Mouse (Mus musculus) neural tube, embryonic 12.5 days (tissue): ENCODE measurements at regions not wholly inside any gene's neighbourhood (a gene's known extent, or its start where the extent isn't known, plus 50 kb on each side); places are given as distances from the start of the nearest gene placed in this dataset.

Source experiments
- ATAC-seq: fragments of 200-750 bp; cut with Nextera tagmentation; 2 replicates; pipeline ENCODE4 v1.8.0; 2017; ENCODE audit warnings: low read depth, mild to moderate bottlenecking, moderate TSS enrichment, moderate library complexity; ENCODE audit not compliant: low FRiP score
- H3K27ac ChIP-seq: fragments of 300-500 bp; sonication (generic); 2 replicates; pipeline ENCODE4 v1.5.1; 2016
- H3K27me3 ChIP-seq: fragments of 300-500 bp; sonication (generic); replicated peaks from 2 replicates; pipeline ENCODE4 v1.6.1; 2016; ENCODE audit warnings: mild to moderate bottlenecking
- H3K36me3 ChIP-seq: fragments of 300-500 bp; sonication (generic); 2 replicates; pipeline ENCODE4 v1.6.1; 2016; ENCODE audit warnings: mild to moderate bottlenecking
- H3K4me1 ChIP-seq: fragments of 300-500 bp; sonication (generic); 2 replicates; pipeline ENCODE4 v1.6.1; 2016
- H3K4me2 ChIP-seq: fragments of 300-500 bp; sonication (generic); replicated peaks from 2 replicates; pipeline ENCODE4 v1.6.1; 2016; ENCODE audit warnings: mild to moderate bottlenecking
- H3K4me3 ChIP-seq: fragments of 300-500 bp; sonication (generic); 2 replicates; pipeline ENCODE4 v1.5.1; 2016
- H3K9ac ChIP-seq: fragments of 300-500 bp; sonication (generic); 2 replicates; pipeline ENCODE4 v1.6.1; 2016; ENCODE audit warnings: mild to moderate bottlenecking
- H3K9me3 ChIP-seq: fragments of 300-500 bp; sonication (generic); 2 replicates; pipeline ENCODE4 v1.6.1; 2016; ENCODE audit warnings: mild to moderate bottlenecking
- WGBS: fragments of 180-500 bp; shearing (Covaris S2); methylation state at CpG from one replicate; pipeline ENCODE4 v1.1.7; 2016; 5-methylcytosine and 5-hydroxymethylcytosine counted together

- H3K4me2 ChIP-seq = no peak overlapping the region
- no peak for ATAC-seq
- no peaks in the 10 kb centered on the region for H3K9me3 ChIP-seq
- H3K36me3 ChIP-seq = no peaks in the 10 kb centered on the region
- no peak overlapping the region for H3K9ac ChIP-seq
- H3K27ac ChIP-seq = no peak overlapping the region
- no peaks in the 10 kb centered on the region for H3K27me3 ChIP-seq
- H3K4me1 ChIP-seq = no peaks in the 10 kb centered on the region
- no peak overlapping the region for H3K4me3 ChIP-seq
- 77% methylated on average over 7 of the region's 7 CpGs for WGBS
Measured at GRCm38 (mm10) chr9:88207378-88207777, 119.6 kb upstream of the Nt5e start.

GRCm38 (mm10) chr9:88208022-88208421 is 119.0 kb upstream of the Nt5e start:
- no peak overlapping the region for H3K27ac ChIP-seq
- no peaks in the 10 kb centered on the region for H3K4me1 ChIP-seq
- H3K36me3 ChIP-seq = no peaks in the 10 kb centered on the region
- no peaks in the 10 kb centered on the region for H3K27me3 ChIP-seq
- H3K4me2 ChIP-seq = no peak overlapping the region
- H3K9me3 ChIP-seq = no peaks in the 10 kb centered on the region
- H3K4me3 ChIP-seq = no peak overlapping the region
- no peak overlapping the region for H3K9ac ChIP-seq
- no peak for ATAC-seq

DNA sequence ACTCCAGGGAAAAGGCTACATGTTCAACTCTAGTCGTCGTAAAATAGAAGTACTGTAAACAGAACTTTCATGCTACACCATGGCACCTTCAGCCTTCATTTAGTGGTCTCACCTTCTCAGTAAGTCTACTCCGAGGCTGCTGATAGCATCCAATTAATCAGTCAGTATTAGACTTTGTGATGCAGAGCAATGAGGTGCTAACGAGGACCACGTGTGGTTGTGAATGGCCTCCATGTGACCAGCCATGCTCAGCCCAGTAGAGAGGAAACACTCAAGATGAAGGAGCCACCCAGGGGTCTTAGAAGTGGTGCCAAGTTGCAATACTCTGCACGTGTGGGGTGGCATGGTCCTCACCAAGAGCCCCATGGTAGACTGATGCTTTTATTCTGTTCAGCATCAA is 112.2 kb upstream of the Nt5e start:
- 76% methylated on average over 6 of the region's 6 CpGs for WGBS
- Histone ChIP-seq H3K9ac (no peak overlapping the region), H3K4me2 (no peak overlapping the region), H3K27ac (no peak overlapping the region), H3K4me3 (no peak overlapping the region), H3K27me3 (no peaks in the 10 kb centered on the region), H3K9me3 (no peaks in the 10 kb centered on the region), H3K4me1 (no peaks in the 10 kb centered on the region), H3K36me3 (no peaks in the 10 kb centered on the region)
- no peak for ATAC-seq

DNA sequence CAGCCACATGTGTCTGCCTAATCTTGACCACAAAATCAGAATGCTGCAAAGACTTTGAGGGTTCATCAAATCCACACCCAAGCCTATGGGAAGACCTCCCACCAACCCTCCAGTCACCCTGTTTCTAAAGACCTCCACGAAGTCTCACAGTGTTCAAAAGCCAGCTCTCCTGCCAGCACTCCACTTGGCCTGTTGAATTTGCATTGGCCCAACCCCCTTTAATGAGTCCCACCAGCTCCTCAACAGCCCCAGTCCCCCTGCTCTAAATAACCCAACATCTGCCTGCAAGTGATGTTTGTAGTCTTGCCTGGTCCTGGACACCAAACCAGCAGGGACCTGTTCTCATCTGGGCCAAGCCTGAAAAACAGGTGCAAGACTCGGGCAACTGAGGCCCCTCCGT is 106.6 kb upstream of the Nt5e start:
- Histone ChIP-seq H3K27me3 (no peaks in the 10 kb centered on the region), H3K4me2 (no peak overlapping the region), H3K9me3 (no peaks in the 10 kb centered on the region), H3K4me3 (no peak overlapping the region), H3K9ac (no peak overlapping the region), H3K4me1 (no peaks in the 10 kb centered on the region), H3K27ac (no peak overlapping the region), H3K36me3 (no peaks in the 10 kb centered on the region)
- WGBS = 63% methylated on average over 3 of the region's 3 CpGs
- ATAC-seq = no peak

DNA sequence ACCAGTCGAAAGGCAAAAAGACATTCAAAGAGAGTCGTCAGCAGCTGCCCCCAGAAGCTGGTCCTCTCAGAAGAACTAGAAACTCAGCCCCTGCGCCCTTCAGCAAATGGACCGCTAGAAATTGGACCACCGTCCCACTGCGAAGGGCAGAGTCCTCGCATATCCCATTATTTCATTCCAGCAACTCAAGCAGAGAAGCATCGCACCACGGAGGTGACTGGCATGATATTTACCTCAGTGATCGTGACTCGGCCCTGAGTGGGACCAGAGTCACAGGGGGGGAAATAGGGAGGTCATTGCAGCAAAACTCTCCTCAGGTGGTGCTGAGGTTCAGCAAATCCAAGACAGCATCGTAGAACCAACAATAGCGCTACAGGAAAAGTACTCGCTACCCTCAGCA is 105.7 kb upstream of the Nt5e start:
- Histone ChIP-seq H3K4me2 (no peak overlapping the region), H3K4me3 (no peak overlapping the region), H3K36me3 (no peaks in the 10 kb centered on the region), H3K9me3 (no peaks in the 10 kb centered on the region), H3K27me3 (no peaks in the 10 kb centered on the region), H3K4me1 (no peaks in the 10 kb centered on the region), H3K27ac (no peak overlapping the region), H3K9ac (no peak overlapping the region)
- ATAC-seq = no peak
- 79% methylated on average over 14 of the region's 14 CpGs for WGBS

- Histone ChIP-seq H3K4me3 (no peak overlapping the region), H3K4me1 (no peaks in the 10 kb centered on the region), H3K36me3 (no peaks in the 10 kb centered on the region), H3K27ac (no peak overlapping the region), H3K9me3 (no peaks in the 10 kb centered on the region), H3K9ac (no peak overlapping the region), H3K4me2 (no peak overlapping the region), H3K27me3 (no peaks in the 10 kb centered on the region)
- ATAC-seq = peak; percentile 46
- WGBS = 14% methylated on average over 7 of the region's 7 CpGs
Measured at GRCm38 (mm10) chr9:88221850-88222353, 105.1 kb upstream of the Nt5e start.

DNA sequence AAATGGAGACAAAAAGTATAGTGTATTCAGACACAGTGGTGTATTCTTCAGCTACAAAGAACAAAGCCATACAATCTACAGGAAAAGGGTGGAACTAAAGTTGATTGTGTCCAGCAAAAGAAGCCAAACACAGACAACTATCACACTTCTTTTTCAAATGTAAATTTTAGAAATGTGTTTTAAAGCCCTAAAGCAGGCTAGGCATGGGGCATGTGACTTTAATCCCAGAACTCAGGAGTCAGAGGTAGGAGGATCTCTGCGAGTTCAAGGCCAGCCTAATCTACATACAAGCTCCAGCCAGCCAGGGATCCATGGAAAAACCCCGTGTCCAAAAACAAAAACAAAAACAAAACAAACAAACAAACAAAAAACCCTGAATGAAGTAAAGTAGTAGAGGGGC is 89.9 kb upstream of the Nt5e start:
- Histone ChIP-seq H3K9ac (no peak overlapping the region), H3K4me1 (0 out of 2 replicates have a peak, but pooled peaks cover 3% of the 10 kb centered on the region), H3K4me2 (no peak overlapping the region), H3K9me3 (no peaks in the 10 kb centered on the region), H3K27ac (no peak overlapping the region), H3K36me3 (no peaks in the 10 kb centered on the region), H3K4me3 (no peak overlapping the region), H3K27me3 (no peaks in the 10 kb centered on the region)
- WGBS = 75% methylated on average over 2 of the region's 2 CpGs
- no peak for ATAC-seq

DNA sequence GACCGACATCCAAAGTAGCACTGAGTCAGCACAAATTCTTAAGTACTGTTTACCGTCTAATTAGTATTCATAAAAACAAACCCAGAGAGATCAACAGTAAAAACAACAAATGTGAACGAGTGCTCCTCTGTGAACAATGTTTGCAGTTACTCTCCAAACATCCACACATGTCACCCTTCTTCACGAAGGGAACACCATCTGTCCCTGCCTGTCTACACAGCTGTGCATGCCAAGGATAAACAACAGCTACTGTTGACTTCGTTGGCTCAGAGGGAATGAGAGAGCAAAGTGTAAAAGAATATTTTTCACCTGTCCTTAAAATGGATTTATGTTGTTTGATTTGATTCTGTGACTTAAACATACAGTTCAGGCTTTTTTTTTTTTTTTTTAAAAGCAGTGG is 88.7 kb upstream of the Nt5e start:
- Histone ChIP-seq H3K4me3 (no peak overlapping the region), H3K4me2 (no peak overlapping the region), H3K4me1 (0 out of 2 replicates have a peak, but pooled peaks cover 3% of the 10 kb centered on the region), H3K36me3 (no peaks in the 10 kb centered on the region), H3K9ac (no peak overlapping the region), H3K27me3 (no peaks in the 10 kb centered on the region), H3K27ac (no peak overlapping the region), H3K9me3 (no peaks in the 10 kb centered on the region)
- WGBS = 75% methylated on average over 5 of the region's 5 CpGs
- ATAC-seq = no peak

- no peaks in the 10 kb centered on the region for H3K9me3 ChIP-seq
- WGBS = 12% methylated on average over 4 of the region's 4 CpGs
Measured at GRCm38 (mm10) chr9:88240740-88241139, 86.3 kb upstream of the Nt5e start.

GRCm38 (mm10) chr9:88241203-88241995 is 85.6 kb upstream of the Nt5e start:
- 7% methylated on average over 18 of the region's 18 CpGs for WGBS
- no peak overlapping the region for H3K27ac ChIP-seq
- ATAC-seq = peak; percentile 92
- 0 out of 2 replicates have a peak, but pooled peaks cover 3% of the 10 kb centered on the region for H3K4me1 ChIP-seq
- no peaks in the 10 kb centered on the region for H3K27me3 ChIP-seq
- no peaks in the 10 kb centered on the region for H3K9me3 ChIP-seq
- no peak overlapping the region for H3K9ac ChIP-seq
- peak overlapping the region; percentile 60 for H3K4me2 ChIP-seq
- peak overlapping the region; percentile 21; the same call in 1 of the 2 replicates for H3K4me3 ChIP-seq
- no peaks in the 10 kb centered on the region for H3K36me3 ChIP-seq

More at GRCm38 (mm10) chr9:88240740-88241139, 86.3 kb upstream of the Nt5e start:
- Histone ChIP-seq H3K4me3 (no peak overlapping the region), H3K4me1 (0 out of 2 replicates have a peak, but pooled peaks cover 3% of the 10 kb centered on the region), H3K27me3 (no peaks in the 10 kb centered on the region), H3K27ac (no peak overlapping the region), H3K9ac (no peak overlapping the region), H3K36me3 (no peaks in the 10 kb centered on the region), H3K4me2 (peak overlapping the region; percentile 60)
- ATAC-seq = peak; percentile 28

- H3K4me1 ChIP-seq = 0 out of 2 replicates have a peak, but pooled peaks cover 3% of the 10 kb centered on the region
- no peak for ATAC-seq
- H3K9ac ChIP-seq = no peak overlapping the region
- 81% methylated on average over 7 of the region's 7 CpGs for WGBS
- H3K4me3 ChIP-seq = no peak overlapping the region
- no peaks in the 10 kb centered on the region for H3K9me3 ChIP-seq
- no peak overlapping the region for H3K27ac ChIP-seq
- H3K4me2 ChIP-seq = no peak overlapping the region
- no peaks in the 10 kb centered on the region for H3K36me3 ChIP-seq
- no peaks in the 10 kb centered on the region for H3K27me3 ChIP-seq
Measured at GRCm38 (mm10) chr9:88242530-88242929, 84.5 kb upstream of the Nt5e start.

GRCm38 (mm10) chr9:88244492-88244891 is 82.5 kb upstream of the Nt5e start:
- WGBS = 80% methylated on average over 3 of the region's 3 CpGs

DNA sequence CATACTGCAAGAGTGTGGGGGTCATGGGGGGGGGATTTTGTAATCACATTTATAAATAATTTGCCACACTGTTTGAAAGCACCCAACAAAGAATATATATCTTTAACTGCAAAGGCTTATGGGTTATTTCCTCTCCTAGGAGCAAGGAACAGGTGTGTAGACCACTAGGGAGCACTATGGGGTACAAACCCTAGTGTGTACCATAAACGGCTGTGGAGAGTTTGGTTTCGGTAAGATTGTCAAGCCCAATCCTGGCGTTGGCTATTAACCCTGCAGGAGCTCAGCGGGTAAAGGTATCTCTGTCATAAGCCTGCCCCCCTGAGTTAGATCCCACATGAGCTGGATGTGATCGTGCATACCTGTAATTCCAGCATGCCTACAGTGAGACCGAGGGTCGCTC is 71.0 kb upstream of the Nt5e start:
- no peak for ATAC-seq
- Histone ChIP-seq H3K36me3 (no peaks in the 10 kb centered on the region), H3K27ac (no peak overlapping the region), H3K4me2 (no peak overlapping the region), H3K4me1 (no peaks in the 10 kb centered on the region), H3K9ac (no peak overlapping the region), H3K27me3 (no peaks in the 10 kb centered on the region), H3K4me3 (no peak overlapping the region), H3K9me3 (no peaks in the 10 kb centered on the region)
- 76% methylated on average over 7 of the region's 7 CpGs for WGBS

More at GRCm38 (mm10) chr9:88244492-88244891, 82.5 kb upstream of the Nt5e start:
- no peak overlapping the region for H3K9ac ChIP-seq
- ATAC-seq = no peak
- no peak overlapping the region for H3K27ac ChIP-seq
- H3K4me3 ChIP-seq = no peak overlapping the region
- no peaks in the 10 kb centered on the region for H3K27me3 ChIP-seq
- no peak overlapping the region for H3K4me2 ChIP-seq
- H3K36me3 ChIP-seq = no peaks in the 10 kb centered on the region
- 0 out of 2 replicates have a peak, but pooled peaks cover 3% of the 10 kb centered on the region for H3K4me1 ChIP-seq
- no peaks in the 10 kb centered on the region for H3K9me3 ChIP-seq
